In the genomic region with DNA sequence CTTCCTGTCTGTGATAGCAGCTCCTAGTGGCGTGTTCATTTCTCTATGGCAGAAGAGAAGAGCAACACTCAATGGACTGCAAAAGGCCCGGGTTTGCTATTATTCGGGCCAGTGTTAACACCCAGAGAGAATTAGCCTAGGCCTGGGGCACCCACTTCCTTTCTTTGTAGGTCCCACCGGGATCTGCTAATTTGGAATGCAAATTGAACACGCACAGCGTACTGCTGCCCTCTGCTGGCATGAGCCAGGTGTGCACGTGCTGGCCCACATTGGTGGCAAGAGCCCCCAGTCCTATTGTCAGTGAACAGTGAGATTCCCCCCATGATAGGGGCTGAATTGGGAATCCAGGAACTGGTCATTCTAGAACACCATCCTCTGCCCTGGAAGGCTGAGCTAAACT, we compare ENCODE assay signal across 8 mouse cellular contexts.
DNase-seq lines count a peak whose midpoint lies in the region; ATAC-seq and TF ChIP-seq lines count a peak whose summit lies in the region.

No protein-coding gene starts in this region.

- 3% methylated on average over 7 of the region's 7 CpGs for WGBS in hindbrain, embryonic 10.5 days

- no peaks in the 10 kb centered on the region for H3K4me1 ChIP-seq in ES-Bruce4 (ENCODE audit: control insufficient read depth, insufficient read depth, low read length)
- H3K4me1 ChIP-seq in hindbrain, embryonic 10.5 days (replicated peaks): peaks cover 20% of the 10 kb centered on the region

- H3K9me3 ChIP-seq in ES-Bruce4 (replicated peaks; ENCODE audit: control insufficient read depth, insufficient read depth, low read length, poor library complexity, severe bottlenecking): no peaks in the 10 kb centered on the region
- no peaks in the 10 kb centered on the region for H3K9me3 ChIP-seq in hindbrain, embryonic 10.5 days

- no peak overlapping the region for H3K4me3 ChIP-seq in ES-Bruce4 (ENCODE audit: low read depth, low read length)
- H3K4me3 ChIP-seq in hindbrain, embryonic 10.5 days: no peak overlapping the region

- H3K27ac ChIP-seq in ES-Bruce4 (ENCODE audit: insufficient read depth, low read length): no peak overlapping the region
- no peak overlapping the region for H3K27ac ChIP-seq in hindbrain, embryonic 10.5 days

- no peak for TF ChIP-seq POLR2A in ES-Bruce4 (IDR thresholded peaks at IDR 0.05; ENCODE audit: insufficient read depth, low read length)

- DNase-seq in cerebellum, adult 18-20 months: peak; percentile 67 to 82
- DNase-seq in hindbrain, embryonic 10.5 days (ENCODE audit: low spot score): peak; percentile 87
- peak; percentile 86 to 89 for DNase-seq in layer of hippocampus, postnatal 10 days (ENCODE audit: low spot score in 2 of 2)
- DNase-seq in lung, postnatal 10 days: peak; percentile 84
- DNase-seq in retina, adult 2 months (ENCODE audit: low read depth, low spot score): peak; percentile 28
- peak; percentile 78 for DNase-seq in thymus, postnatal 25 days

- H3K36me3 ChIP-seq in ES-Bruce4 (ENCODE audit: control insufficient read depth, insufficient read depth, low read length, poor library complexity, severe bottlenecking): no peaks in the 10 kb centered on the region
- H3K36me3 ChIP-seq in hindbrain, embryonic 10.5 days: no peaks in the 10 kb centered on the region

- ATAC-seq in frontal cortex, adult (ENCODE audit: low TSS enrichment): peak; percentile 64

- peak; percentile 95 for TF ChIP-seq CTCF in ES-Bruce4 (IDR thresholded peaks at IDR 0.05; ENCODE audit: low read depth, low read length)

- no peak for TF ChIP-seq EP300 in ES-Bruce4 (IDR thresholded peaks at IDR 0.05; ENCODE audit: insufficient read depth, low read depth, low read length)

- no peaks in the 10 kb centered on the region for H3K27me3 ChIP-seq in ES-Bruce4 (ENCODE audit: control insufficient read depth, insufficient read depth, low read length, poor library complexity, severe bottlenecking)
- H3K27me3 ChIP-seq in hindbrain, embryonic 10.5 days (ENCODE audit: insufficient read depth, poor library complexity, severe bottlenecking): no peaks in the 10 kb centered on the region

- H3K9ac ChIP-seq in ES-Bruce4 (ENCODE audit: low read depth, poor library complexity, severe bottlenecking): no peak overlapping the region

Comparison
In these comparisons a context has a peak if more than half of its experiments do, and no peak if none do; other contexts are left out.
1. DNase-seq: peak in every context shown above with its lines; median percentile 88 in layer of hippocampus, postnatal 10 days; 87 in hindbrain, embryonic 10.5 days; 84 in lung, postnatal 10 days; 78 in thymus, postnatal 25 days; 74 in cerebellum, adult 18-20 months; 28 in retina, adult 2 months.